Mouse (Mus musculus) left cerebral cortex, postnatal 25 days (tissue): Measurements from ENCODE around the gene Tenm4. TPM values are rescaled to one million over a fixed set of nuclear protein-coding genes. Genes with fewer than 3 reads are reported as not detected.

Experiments
- DNase-seq, 2 experiments: peaks; one replicate each; pipeline ENCODE4 v3.0.0; 2022; ENCODE audit warnings: low spot score in 2 of 2, mixed read lengths in 1 of 2
- intact Hi-C: fragments of 180-260 bp; cut with DNase I; formaldehyde crosslinking; loops from one replicate; pipeline ENCODE4 v1.15.1; 2025
- total RNA-seq, 2 experiments: library from RNA; stranded (reverse); gene quantifications; 2 replicates each; pipeline ENCODE4 v1.2.3; 2021

Gene Tenm4
- total RNA-seq, 2 experiments from 2014 or later, result 134 to 162 TPM

- no peak for DNase-seq
- intact Hi-C loops, result no loop called here
These were observed 655.1 kb downstream of the Tenm4 start for GRCm38 (mm10) chr7:96826101-96826500.

GRCm38 (mm10) chr7:96826672-96827071 lies 655.6 kb downstream of the Tenm4 start:
- intact Hi-C loops, result no loop called here
- no peak for DNase-seq

DNA sequence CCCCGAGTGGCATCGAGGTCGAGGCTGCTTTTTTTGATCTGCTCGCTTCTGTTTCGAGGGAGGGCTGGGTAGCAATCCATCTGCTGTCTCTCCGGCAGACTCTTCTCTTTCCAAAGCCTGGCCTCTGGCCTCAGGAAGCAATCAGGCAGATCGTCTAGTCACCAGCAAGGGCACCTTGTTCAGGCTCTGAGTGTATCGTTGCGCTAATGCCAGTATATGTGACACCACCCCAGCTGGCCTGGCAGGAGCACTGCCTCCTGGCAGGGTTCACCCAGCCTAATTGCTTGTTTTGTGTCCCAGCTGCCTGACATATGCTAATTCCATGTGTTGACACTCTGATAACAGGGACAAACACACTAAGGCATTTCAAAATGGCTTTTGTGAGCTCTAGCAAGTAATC lies 661.5 kb downstream of the Tenm4 start:
- DNase-seq, result no peak
- intact Hi-C loops, result no loop called here

GRCm38 (mm10) chr7:96833012-96833411 lies 662.0 kb downstream of the Tenm4 start:
- intact Hi-C loops, result no loop called here
- DNase-seq, result no peak

DNA sequence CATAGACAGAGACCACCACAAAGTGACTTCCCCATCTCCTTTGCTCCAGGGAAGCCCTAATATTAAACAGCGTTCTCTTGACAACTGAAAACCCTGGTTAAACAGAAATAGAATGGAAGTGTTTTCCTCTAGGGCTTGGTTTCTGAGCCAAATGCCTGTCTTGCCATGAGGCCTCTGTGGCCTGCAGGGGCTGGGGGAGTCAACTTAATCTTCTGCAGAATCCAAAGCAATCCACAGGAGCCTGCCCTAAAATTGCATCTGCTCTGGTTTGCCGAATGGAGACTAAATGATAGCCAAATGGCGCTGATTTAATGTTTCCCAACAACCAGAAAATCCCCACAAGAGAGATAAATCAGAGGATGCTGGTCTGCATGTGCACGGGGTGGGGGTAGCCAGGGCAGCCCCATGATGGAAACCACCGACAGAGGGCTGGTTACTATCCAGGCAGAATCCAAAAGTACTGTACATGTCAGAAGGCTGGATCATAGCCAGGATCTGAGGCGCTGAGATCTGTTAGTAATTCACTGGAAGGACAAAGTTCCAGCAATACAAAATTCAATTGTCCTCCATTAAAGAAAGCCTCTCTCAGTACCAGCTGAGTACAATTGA lies 663.7 kb downstream of the Tenm4 start:
- intact Hi-C loops, result loop anchor here (5.0 kb wide), 1 partner anchor 257 kb away; no protein-coding TSS in a partner anchor

DNA sequence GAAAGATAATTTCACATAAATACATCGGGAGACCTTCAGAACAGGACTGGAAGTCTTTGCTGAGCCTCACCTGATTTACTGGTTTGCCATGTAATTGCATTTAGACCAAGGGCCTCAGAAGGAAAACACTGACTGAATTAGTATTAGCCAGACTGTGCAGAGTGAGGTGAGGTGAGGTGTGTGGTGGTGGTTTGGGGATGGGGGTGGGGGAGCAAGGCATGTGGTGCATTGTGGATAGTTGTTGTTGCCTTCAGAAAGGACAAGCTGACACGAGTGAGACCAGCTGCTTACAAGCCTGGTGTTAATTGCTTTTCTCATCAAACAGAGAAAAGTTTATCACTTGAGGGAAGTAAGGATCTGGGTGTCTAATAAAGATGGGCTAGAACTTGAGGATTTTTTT lies 664.3 kb downstream of the Tenm4 start:
- DNase-seq, result no peak
- intact Hi-C loops, result loop anchor here (5.0 kb wide), 1 partner anchor 258 kb away; no protein-coding TSS in a partner anchor

More for the DNA sequence above, 663.7 kb downstream of the Tenm4 start:
- peak; percentile 41 to 57 for DNase-seq

DNA sequence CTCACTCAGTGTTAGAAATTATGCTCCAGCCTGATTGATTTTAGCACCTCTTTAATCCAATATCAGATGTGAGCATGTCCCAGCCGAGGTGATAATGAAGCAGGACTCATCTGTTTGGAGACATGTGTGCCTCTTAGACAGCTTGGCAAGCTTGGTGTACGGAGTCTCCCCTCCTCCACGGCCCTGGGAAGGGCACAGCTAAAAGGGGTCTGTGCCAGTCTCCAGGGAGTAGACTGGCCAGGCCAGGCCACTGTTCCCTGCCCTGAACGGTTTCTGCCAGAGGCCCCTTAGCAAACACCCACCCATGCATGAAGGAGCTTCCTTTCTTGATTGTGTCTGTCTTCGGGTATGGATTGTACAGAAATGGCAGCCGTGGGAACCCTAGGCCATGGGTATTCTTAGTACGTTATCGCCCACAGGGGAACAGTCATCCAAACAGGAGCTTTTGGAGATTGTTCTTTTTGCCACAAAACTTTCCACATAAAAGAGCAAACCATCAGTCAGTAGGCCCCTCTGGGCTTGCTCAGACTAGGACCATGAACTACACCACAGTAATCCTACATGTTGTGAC lies 667.3 kb downstream of the Tenm4 start:
- intact Hi-C loops, result loop anchor here (2.0 to 5.0 kb wide), 4 partner anchors 20 to 261 kb away; no protein-coding TSS in a partner anchor
- peak; percentile 29 to 90 for DNase-seq

- intact Hi-C loops, result loop anchor here (1.0 to 5.0 kb wide), 5 partner anchors 20 to 262 kb away; no protein-coding TSS in a partner anchor
- peak in 1 of 2 experiments; percentile 94 for DNase-seq
These were observed 667.9 kb downstream of the Tenm4 start for GRCm38 (mm10) chr7:96838926-96839325.

DNA sequence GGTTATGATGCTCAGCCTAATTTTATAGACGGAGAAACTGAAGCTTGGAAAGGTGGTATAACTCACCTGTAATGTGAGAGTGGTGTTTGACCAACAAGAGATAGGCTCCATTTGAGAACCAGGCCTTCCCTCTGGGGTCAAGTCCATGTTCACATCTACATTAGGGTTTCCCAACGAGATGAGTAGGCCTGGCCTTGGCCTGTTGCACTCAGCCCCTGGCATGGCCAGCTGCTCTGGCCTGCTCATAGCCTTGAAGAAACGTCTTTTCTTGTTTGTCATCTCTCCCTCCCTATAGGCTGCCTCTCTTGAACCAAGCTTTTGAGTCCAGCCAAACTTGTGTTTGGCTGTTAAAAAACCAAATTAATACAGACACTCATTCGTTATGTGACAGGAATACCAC lies 668.5 kb downstream of the Tenm4 start:
- no peak for DNase-seq
- intact Hi-C loops, result loop anchor here (1.0 to 5.0 kb wide), 5 partner anchors 21 to 262 kb away; no protein-coding TSS in a partner anchor

GRCm38 (mm10) chr7:96842477-96843255 lies 671.6 kb downstream of the Tenm4 start:
- intact Hi-C loops, result no loop called here
- DNase-seq, result no peak

DNA sequence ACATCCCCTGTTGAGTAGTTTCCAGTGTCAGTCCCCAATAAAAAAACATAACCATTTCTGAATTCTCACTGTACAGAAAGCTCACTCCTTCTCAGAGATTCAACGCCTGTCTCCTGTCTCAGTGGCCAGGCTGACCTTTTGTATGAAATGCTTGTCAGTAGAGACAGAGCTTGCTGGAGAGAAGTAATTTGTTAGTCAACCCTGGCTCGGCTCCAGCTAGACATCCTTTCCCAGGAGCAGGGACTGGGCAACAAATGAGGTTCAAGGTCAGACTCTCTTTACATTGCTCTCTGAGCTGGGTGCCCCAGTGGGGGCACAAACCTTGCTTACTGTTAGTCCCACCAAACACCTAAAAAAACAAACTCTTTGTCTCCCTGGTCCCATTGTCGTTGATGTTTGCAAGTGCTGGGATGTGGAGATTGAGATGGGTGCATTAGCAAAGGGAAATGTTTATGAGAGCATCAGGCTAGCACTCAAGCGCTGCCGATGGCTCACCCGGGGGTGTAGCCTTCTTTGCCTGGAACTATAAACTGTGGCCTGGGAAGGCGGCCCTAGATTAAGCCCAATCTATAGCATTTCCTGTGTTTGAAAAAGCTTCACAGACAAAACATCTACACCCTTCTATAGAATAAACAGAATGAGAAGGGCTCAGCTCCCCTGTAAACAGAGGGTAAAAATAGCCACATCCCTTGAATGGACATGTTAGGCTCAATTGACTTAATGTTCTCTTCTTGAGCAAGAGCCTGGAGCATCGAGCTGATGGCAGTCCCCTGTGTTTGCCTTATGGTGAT lies 673.3 kb downstream of the Tenm4 start:
- no peak for DNase-seq
- intact Hi-C loops, result no loop called here

DNA sequence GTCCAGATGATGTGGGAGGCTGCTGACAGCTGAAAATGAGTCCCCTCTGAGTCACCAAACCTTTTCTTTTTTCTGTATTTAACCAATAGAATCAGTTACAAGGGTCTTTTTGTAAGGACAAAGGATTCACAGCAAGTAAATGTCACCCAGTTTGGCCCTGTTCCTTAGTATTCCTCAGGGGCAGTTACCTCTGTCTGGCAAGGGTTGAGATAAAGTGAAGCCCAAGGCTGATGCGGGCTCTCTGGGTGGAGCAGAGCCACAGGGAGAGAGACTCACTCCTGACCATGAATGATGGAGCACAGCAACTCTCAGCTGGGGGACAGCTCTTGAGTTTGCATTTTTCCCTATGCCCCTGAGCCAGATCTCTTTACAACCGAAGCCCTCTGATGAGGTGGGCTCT lies 681.7 kb downstream of the Tenm4 start:
- no peak for DNase-seq
- intact Hi-C loops, result no loop called here

DNA sequence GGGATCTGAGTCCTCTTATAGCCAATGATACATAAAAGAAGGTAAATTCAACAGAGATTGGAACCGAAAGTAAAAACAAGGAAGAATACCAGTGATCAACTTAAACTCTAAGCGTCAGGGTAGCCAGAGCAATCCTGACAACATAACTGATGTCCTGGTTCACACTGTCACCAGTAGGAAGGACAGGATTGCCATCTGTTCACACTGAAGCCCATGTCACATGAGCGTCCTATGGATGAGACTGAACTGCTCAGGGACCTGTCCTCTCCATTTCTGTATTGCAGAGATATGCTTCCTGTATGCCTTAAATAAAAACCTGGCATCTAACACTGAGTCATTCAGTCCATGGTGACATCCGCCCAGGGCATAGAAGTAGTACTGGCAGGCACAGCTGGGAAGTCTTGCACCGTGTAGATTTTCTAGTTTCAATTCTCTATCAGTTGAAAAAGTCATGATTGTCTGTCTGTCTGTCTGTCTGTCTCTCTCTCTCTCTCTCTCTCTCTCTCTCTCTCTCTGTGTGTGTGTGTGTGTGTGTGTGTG lies 684.9 kb downstream of the Tenm4 start:
- DNase-seq, result no peak
- intact Hi-C loops, result no loop called here

DNA sequence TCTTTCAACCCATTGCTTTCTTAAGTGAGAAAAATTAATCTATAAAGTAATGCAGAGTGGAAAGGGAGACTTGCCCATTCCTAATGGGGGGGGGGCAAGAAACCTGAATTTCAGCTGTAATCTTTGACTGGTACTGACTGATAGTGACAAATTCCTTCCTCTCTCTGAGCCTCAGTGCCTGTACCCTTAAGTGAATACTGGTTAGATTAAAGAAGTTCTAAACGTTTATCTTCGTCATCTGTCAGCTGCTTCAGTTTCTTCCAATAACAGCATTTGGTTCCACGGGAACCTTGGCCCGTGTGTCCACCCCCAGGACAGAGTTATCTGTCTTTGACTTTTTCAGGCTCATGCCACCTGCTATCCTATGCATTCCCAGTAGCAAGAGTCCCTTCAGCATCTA lies 685.5 kb downstream of the Tenm4 start:
- DNase-seq, result no peak
- intact Hi-C loops, result no loop called here

DNA sequence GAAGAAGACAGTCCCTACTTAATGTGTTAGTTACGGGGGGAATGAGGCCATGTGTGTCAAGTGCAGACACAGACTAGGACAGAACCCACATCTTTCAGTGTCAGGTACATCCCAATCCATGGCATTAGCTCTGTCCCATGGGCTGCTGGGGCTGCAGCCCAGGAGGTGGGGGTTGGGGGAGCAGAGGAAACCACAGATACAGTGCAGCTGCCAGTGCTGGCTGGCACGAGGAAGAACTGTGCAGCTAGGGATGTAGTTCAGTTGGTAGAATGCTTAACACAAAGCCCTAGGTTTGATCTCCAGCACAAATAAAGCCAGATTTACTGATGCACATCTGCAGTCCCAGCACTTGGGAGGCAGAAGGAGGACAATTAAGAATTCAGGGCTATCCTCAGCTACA lies 688.0 kb downstream of the Tenm4 start:
- no peak for DNase-seq
- intact Hi-C loops, result no loop called here

DNA sequence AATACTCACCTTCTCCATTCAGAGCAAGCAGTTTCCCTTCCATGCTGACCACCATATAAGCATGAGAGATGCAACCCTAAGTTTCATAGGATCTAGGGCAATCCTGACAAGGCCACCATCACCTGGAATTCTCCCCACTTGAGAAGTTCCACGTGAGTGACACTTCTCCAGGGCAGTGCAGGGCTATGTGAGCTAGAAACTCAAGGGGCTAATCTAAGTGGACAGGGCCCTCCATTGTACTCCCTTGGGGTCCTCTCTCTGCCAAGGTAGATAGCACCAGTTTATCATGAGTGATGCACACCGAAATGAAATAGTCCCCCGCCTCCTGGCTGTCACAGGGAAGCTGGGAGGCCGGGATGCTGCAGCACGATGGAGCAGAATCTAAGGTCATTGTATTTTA lies 688.6 kb downstream of the Tenm4 start:
- intact Hi-C loops, result no loop called here
- DNase-seq, result no peak

DNA sequence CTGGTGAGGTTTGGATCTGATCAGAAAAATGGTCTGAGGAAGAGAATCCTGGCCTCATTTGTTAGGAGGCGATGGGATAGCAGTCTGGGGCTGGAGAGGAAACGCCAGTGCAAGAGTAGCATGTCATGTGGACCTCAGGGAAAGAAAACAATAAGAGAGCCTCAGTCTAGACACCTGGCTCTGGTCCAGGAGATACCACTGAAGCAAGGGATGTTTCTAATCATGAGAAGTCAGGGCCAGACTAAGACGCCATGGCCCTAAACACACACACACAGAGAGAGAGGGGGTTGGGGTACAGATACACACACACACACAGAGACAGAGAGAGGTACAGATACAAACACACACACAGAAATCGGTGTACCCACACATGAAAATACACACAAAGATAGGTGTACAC lies 689.6 kb downstream of the Tenm4 start:
- DNase-seq, result no peak
- intact Hi-C loops, result no loop called here

DNA sequence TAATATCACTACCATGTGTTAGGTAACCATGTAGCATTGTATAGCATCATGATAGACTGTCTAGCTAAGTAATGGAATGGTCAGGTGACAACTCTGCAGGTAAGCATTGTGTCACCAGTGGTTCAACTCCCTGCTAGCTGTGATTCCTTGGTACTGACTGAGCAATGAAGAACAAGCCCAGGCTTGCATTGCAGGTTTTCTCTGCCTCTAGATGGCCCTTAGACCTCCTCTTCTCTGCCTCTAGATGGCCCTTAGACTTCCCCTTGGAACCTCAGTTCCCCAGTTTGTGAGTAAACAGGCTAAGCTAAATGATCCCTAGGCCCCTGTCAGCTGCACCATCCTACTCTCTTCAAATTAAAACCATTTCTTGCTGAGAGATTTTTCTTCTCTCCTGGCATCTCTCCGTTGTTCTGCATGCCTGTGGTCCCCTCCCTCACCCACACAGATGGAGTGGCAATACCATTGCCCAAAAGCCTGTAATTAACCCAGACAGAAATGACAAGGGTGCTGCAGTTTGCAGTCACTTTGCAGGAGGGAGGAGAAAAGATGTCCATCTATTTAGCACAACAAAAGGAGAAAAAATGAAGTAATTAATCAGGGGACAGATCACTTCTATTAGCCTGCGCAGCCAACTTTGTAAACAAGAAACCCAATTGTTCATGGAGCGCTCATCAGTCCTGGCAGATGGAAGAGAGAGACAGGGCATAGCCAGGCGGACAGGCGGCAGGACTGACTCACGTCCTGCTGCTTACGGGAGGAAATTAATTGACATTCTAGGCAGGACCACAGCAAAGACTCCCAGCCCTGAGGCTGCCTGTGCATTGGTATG lies 694.1 kb downstream of the Tenm4 start:
- peak in 1 of 2 experiments; percentile 15 for DNase-seq
- intact Hi-C loops, result no loop called here
